ENCODE assay signal across 34 mouse cellular contexts in genomic region chr4:119417270-119417669, GRCm38 (mm10). TPM values are rescaled to one million over a fixed set of nuclear protein-coding genes. Genes with fewer than 3 reads are reported as not detected.
A peak's percentile ranks its signal among the peaks of the same experiment; 100 is the strongest.
DNase-seq lines count a peak whose midpoint lies in the region; ATAC-seq and TF ChIP-seq lines count a peak whose summit lies in the region.
"Had no signal": no experiment of that assay in that cellular context is flagged by ENCODE, and none has a peak within 500 bp of the region (broad histone marks: within the 10 kb centered on the region; RNA-seq: fewer than 3 reads in every experiment).

No protein-coding gene starts in this region.

- H3K79me2 ChIP-seq in liver, adult 2 months (ENCODE audit: control insufficient read depth, insufficient read depth, low read length) = no peaks in the 10 kb centered on the region

- H3K27ac ChIP-seq in liver, adult 2 months (replicated peaks; ENCODE audit: insufficient read depth, low read depth, low read length) = peak overlapping the region; percentile 32; the same call in 1 of the 2 replicates
- H3K27ac ChIP-seq in liver, embryonic 11.5 days (ENCODE audit: low read depth, low read length) = no peak overlapping the region
- no peak overlapping the region for H3K27ac ChIP-seq in kidney, adult 2 months (ENCODE audit: insufficient read depth, low read depth, low read length)
- H3K27ac ChIP-seq: embryonic facial prominence, embryonic 13.5 days; layer of hippocampus, adult 2 months; left cerebral cortex, adult 2 months; limb, embryonic 13.5 days; midbrain, embryonic 12.5 days; neural tube, embryonic 12.5 days; stomach, postnatal 0 days had no signal

- H3K27me3 ChIP-seq in liver, adult 2 months (ENCODE audit: control insufficient read depth, insufficient read depth, low read length) = no peaks in the 10 kb centered on the region
- H3K27me3 ChIP-seq in liver, embryonic 11.5 days (replicated peaks; ENCODE audit: control insufficient read depth, insufficient read depth, low read length) = no peaks in the 10 kb centered on the region
- H3K27me3 ChIP-seq in kidney, adult 2 months (replicated peaks; ENCODE audit: control insufficient read depth, insufficient read depth, low read length) = no peaks in the 10 kb centered on the region
- H3K27me3 ChIP-seq: embryonic facial prominence, embryonic 13.5 days; limb, embryonic 13.5 days; neural tube, embryonic 12.5 days had no signal

- no peak overlapping the region for H3K9ac ChIP-seq in liver, adult 2 months (ENCODE audit: low read depth, low read length)
- no peak overlapping the region for H3K9ac ChIP-seq in liver, embryonic 11.5 days (ENCODE audit: low read depth, low read length)
- H3K9ac ChIP-seq: embryonic facial prominence, embryonic 13.5 days; limb, embryonic 13.5 days; midbrain, embryonic 12.5 days; neural tube, embryonic 12.5 days had no signal

- DNase-seq in adrenal gland, adult 2 months = peak; percentile 58
- no peak for DNase-seq in adrenal gland, adult 18-20 months (ENCODE audit: low spot score in 2 of 2)
- peak; percentile 82 for DNase-seq in liver, adult 2 months (ENCODE audit: extremely low read depth, low read depth, low spot score)
- no peak for DNase-seq in liver, embryonic 11.5 days (ENCODE audit: low spot score)
- peak; percentile 51 for DNase-seq in adrenal gland, postnatal 14 days
- no peak for DNase-seq in cerebellum, postnatal 14 days
- no peak for DNase-seq in kidney, adult 2 months
- DNase-seq: cerebellum, adult 11-12 months; cerebellum, adult 9-11 months; gastrocnemius, postnatal 10 days; kidney, adult 18-20 months; kidney, postnatal 36 days; lung, adult 18-20 months; lung, postnatal 4 days; right cerebral cortex, adult 18-20 months; thymus, adult 18-20 months; thymus, postnatal 36 days had no signal

- WGBS in liver, adult 2 months = 28% methylated on average over 3 of the region's 3 CpGs
- WGBS in liver, embryonic 11.5 days = 65% methylated on average over 3 of the region's 3 CpGs
- 71% methylated on average over 3 of the region's 3 CpGs for WGBS in kidney, adult 2 months

- ATAC-seq in liver, embryonic 11.5 days (replicated peaks; ENCODE audit: low FRiP score) = no peak
- ATAC-seq: forebrain, embryonic 16.5 days; hindbrain, embryonic 16.5 days; lung, postnatal 0 days had no signal

- no peak overlapping the region for H3K4me3 ChIP-seq in liver, adult 2 months (ENCODE audit: insufficient read depth, low read depth, low read length)
- H3K4me3 ChIP-seq in liver, embryonic 11.5 days (ENCODE audit: low read depth, low read length) = no peak overlapping the region
- no peak overlapping the region for H3K4me3 ChIP-seq in kidney, adult 2 months (ENCODE audit: insufficient read depth, low read depth, low read length)
- H3K4me3 ChIP-seq: embryonic facial prominence, embryonic 13.5 days; layer of hippocampus, adult 2 months; left cerebral cortex, adult 2 months; limb, embryonic 13.5 days; megakaryocyte, embryonic 14.5 days; midbrain, embryonic 12.5 days; myocyte; neural tube, embryonic 12.5 days had no signal

- peaks cover 7% of the 10 kb centered on the region; the same call in 1 of the 2 replicates for H3K36me3 ChIP-seq in liver, adult 2 months (ENCODE audit: control insufficient read depth, insufficient read depth, low read length)
- no peaks in the 10 kb centered on the region for H3K36me3 ChIP-seq in liver, embryonic 11.5 days (ENCODE audit: control insufficient read depth, insufficient read depth, low read length)
- no peaks in the 10 kb centered on the region for H3K36me3 ChIP-seq in kidney, adult 2 months (ENCODE audit: control insufficient read depth, insufficient read depth, low read length)
- H3K36me3 ChIP-seq: midbrain, embryonic 12.5 days; neural tube, embryonic 12.5 days had no signal

- no peak overlapping the region; the same call in 1 of the 2 replicates for H3K4me2 ChIP-seq in liver, embryonic 11.5 days
- H3K4me2 ChIP-seq: embryonic facial prominence, embryonic 13.5 days; heart, embryonic 11.5 days; limb, embryonic 13.5 days; midbrain, embryonic 12.5 days; neural tube, embryonic 12.5 days had no signal

- TF ChIP-seq POLR2A in liver, adult 2 months (IDR thresholded peaks at IDR 0.05; ENCODE audit: extremely low read depth, insufficient read depth, low read length) = no peak
- TF ChIP-seq POLR2A in kidney, adult 2 months (IDR thresholded peaks at IDR 0.05; ENCODE audit: low read depth, low read length) = no peak

- peaks cover 19% of the 10 kb centered on the region for H3K4me1 ChIP-seq in liver, adult 2 months (ENCODE audit: control insufficient read depth, insufficient read depth, low read length)
- H3K4me1 ChIP-seq in liver, embryonic 11.5 days (replicated peaks; ENCODE audit: control insufficient read depth, insufficient read depth, low read length) = peaks cover 13% of the 10 kb centered on the region; the same call in 1 of the 2 replicates
- peaks cover 6% of the 10 kb centered on the region; the same call in 1 of the 2 replicates for H3K4me1 ChIP-seq in kidney, adult 2 months (ENCODE audit: control insufficient read depth, insufficient read depth, low read length)

- no peak for TF ChIP-seq CTCF in liver, adult 2 months (IDR thresholded peaks at IDR 0.05; ENCODE audit: low read depth, low read length)
- no peak for TF ChIP-seq CTCF in kidney, adult 2 months (conservative IDR thresholded peaks at IDR 0.05; ENCODE audit: insufficient read depth, insufficient read length, low read depth, low read length)

- H3K9me3 ChIP-seq in liver, embryonic 11.5 days (ENCODE audit: control insufficient read depth, low read length) = no peaks in the 10 kb centered on the region
- H3K9me3 ChIP-seq: embryonic facial prominence, embryonic 13.5 days; limb, embryonic 13.5 days; megakaryocyte, embryonic 14.5 days; midbrain, embryonic 12.5 days; neural tube, embryonic 12.5 days had no signal

RNA-seq across cellular contexts. Expression of gene Ccdc30, which starts 1.9 kb away (rescaled TPM):
- 10 to 100 TPM in 1 of 2 experiments, 1 to 10 TPM in 1; 7.2 to 23.9 TPM for total RNA-seq in adrenal gland, adult 2 months (2021)
- 2.5 and 3.2 TPM in 2 replicates for polyA plus RNA-seq in adrenal gland, adult 2 months (2012; rRNA removed)
- 1 to 10 TPM; 8.2 to 8.7 TPM for total RNA-seq in adrenal gland, adult 18-20 months (2021)
- 5.4 and 5.9 TPM in 2 replicates for total RNA-seq in liver, adult 2 months (2014; rRNA removed)
- polyA plus RNA-seq in liver, adult 2 months (2012; rRNA removed) = 1.8 and 3.0 TPM in 2 replicates
- 1.6 and 3.7 TPM in 2 replicates for polyA plus RNA-seq in liver, embryonic 11.5 days (2014; fragmentation: Nextera tagmentation; extraction: Ambion mirVana)
- 8.4 and 9.7 TPM in 2 replicates for total RNA-seq in adrenal gland, postnatal 14 days (2021)
- polyA plus RNA-seq in kidney, adult 2 months (2012; rRNA removed) = 2.0 and 2.9 TPM in 2 replicates
- total RNA-seq: common myeloid progenitor, adult 5-6 weeks; granulocyte monocyte progenitor cell, adult 5-6 weeks had no signal

RNA-seq across cellular contexts. Expression of gene Ppcs, which starts 5.0 kb away (rescaled TPM):
- 10 to 100 TPM; 28.9 to 55.6 TPM for total RNA-seq in adrenal gland, adult 2 months (2021)
- polyA plus RNA-seq in adrenal gland, adult 2 months (2012; rRNA removed) = 60.9 and 75.8 TPM in 2 replicates
- 10 to 100 TPM; 39.4 to 41.0 TPM for total RNA-seq in adrenal gland, adult 18-20 months (2021)
- total RNA-seq in liver, adult 2 months (2014; rRNA removed) = 17.8 and 19.9 TPM in 2 replicates
- polyA plus RNA-seq in liver, adult 2 months (2012; rRNA removed) = 26.4 and 26.8 TPM in 2 replicates
- 29.2 and 30.8 TPM in 2 replicates for polyA plus RNA-seq in liver, embryonic 11.5 days (2014; fragmentation: Nextera tagmentation; extraction: Ambion mirVana)
- 36.5 and 41.5 TPM in 2 replicates for total RNA-seq in adrenal gland, postnatal 14 days (2021)
- polyA plus RNA-seq in kidney, adult 2 months (2012; rRNA removed) = 27.8 and 28.5 TPM in 2 replicates

RNA-seq across cellular contexts. Expression of gene Zmynd12, which starts 5.3 kb away (rescaled TPM):
- 1 to 10 TPM; 3.0 to 3.3 TPM for total RNA-seq in adrenal gland, adult 2 months (2021)
- polyA plus RNA-seq in adrenal gland, adult 2 months (2012; rRNA removed) = 5.5 and 7.9 TPM in 2 replicates
- total RNA-seq in adrenal gland, adult 18-20 months (2021) = 1 to 10 TPM; 2.6 to 2.8 TPM
- total RNA-seq in liver, adult 2 months (2014; rRNA removed) = 0.20 and 0.28 TPM in 2 replicates
- 0.10 and 0.15 TPM in 2 replicates for polyA plus RNA-seq in liver, adult 2 months (2012; rRNA removed)
- polyA plus RNA-seq in liver, embryonic 11.5 days (2014; fragmentation: Nextera tagmentation; extraction: Ambion mirVana) = 0.32 TPM in 1 of 2 replicates, not detected in the other
- total RNA-seq in adrenal gland, postnatal 14 days (2021) = 1.1 and 1.6 TPM in 2 replicates
- 1.9 and 3.5 TPM in 2 replicates for polyA plus RNA-seq in kidney, adult 2 months (2012; rRNA removed)
- total RNA-seq: common myeloid progenitor, adult 5-6 weeks; gastrocnemius, postnatal 10 days; granulocyte monocyte progenitor cell, adult 5-6 weeks; heart, postnatal 25 days had no signal
- polyA plus RNA-seq: embryonic facial prominence, embryonic 13.5 days; forebrain, embryonic 11.5 days; heart, embryonic 11.5 days had no signal

Comparison
In these comparisons a context has a peak if more than half of its experiments do, and no peak if none do; other contexts are left out.
1. DNase-seq: peak in adrenal gland, adult 2 months (single experiment), liver, adult 2 months (single experiment) and adrenal gland, postnatal 14 days (single experiment); none in adrenal gland, adult 18-20 months (0 of 2), liver, embryonic 11.5 days (single experiment), cerebellum, postnatal 14 days (0 of 2) and kidney, adult 2 months (single experiment).